Mouse (Mus musculus) limb, embryonic 14.5 days (tissue): ENCODE data around the gene Cfl1. TPM values are rescaled to one million over a fixed set of nuclear protein-coding genes. Genes with fewer than 3 reads are reported as not detected.

ENCODE experiments used
- ATAC-seq: fragments of 200-750 bp; cut with Nextera tagmentation; 2 replicates; pipeline ENCODE4 v1.8.0; 2017; ENCODE audit warnings: low read depth, moderate number of reproducible peaks, moderate TSS enrichment; ENCODE audit not compliant: low FRiP score
- DNase-seq: peaks from one replicate; pipeline ENCODE4 v3.0.0-alpha.2; 2015; ENCODE audit warnings: low spot score
- H3K27ac ChIP-seq: fragments of 300-500 bp; sonication (generic); replicated peaks from 2 replicates; pipeline ENCODE4 v1.5.1; 2014; ENCODE audit warnings: low read depth, mild to moderate bottlenecking, low read length, moderate library complexity, mixed read lengths
- H3K27me3 ChIP-seq: fragments of 300-500 bp; sonication (generic); 2 replicates; pipeline ENCODE4 v1.6.1; 2014; ENCODE audit warnings: low read length, mixed read lengths; ENCODE audit not compliant: control insufficient read depth, insufficient read depth
- H3K36me3 ChIP-seq: fragments of 300-500 bp; sonication (generic); 2 replicates; pipeline ENCODE4 v1.6.1; 2014; ENCODE audit warnings: mild to moderate bottlenecking, low read length, moderate library complexity, mixed read lengths; ENCODE audit not compliant: control insufficient read depth, insufficient read depth
- H3K4me1 ChIP-seq: fragments of 300-500 bp; sonication (generic); 2 replicates; pipeline ENCODE4 v1.6.1; 2014; ENCODE audit warnings: antibody characterized with exemption, low read length, mixed read lengths; ENCODE audit not compliant: control insufficient read depth, insufficient read depth
- H3K4me2 ChIP-seq: fragments of 300-500 bp; sonication (generic); replicated peaks from 2 replicates; pipeline ENCODE4 v1.6.1; 2014; ENCODE audit warnings: low read depth, mild to moderate bottlenecking, low read length, moderate library complexity; ENCODE audit not compliant: severe bottlenecking
- H3K4me3 ChIP-seq: fragments of 300-500 bp; sonication (generic); replicated peaks from 2 replicates; pipeline ENCODE4 v1.5.1; 2014; ENCODE audit warnings: low read length
- H3K9ac ChIP-seq: fragments of 300-500 bp; sonication (generic); 2 replicates; pipeline ENCODE4 v1.6.1; 2014; ENCODE audit warnings: mild to moderate bottlenecking, low read depth, low read length, moderate library complexity; ENCODE audit not compliant: severe bottlenecking
- H3K9me3 ChIP-seq: fragments of 300-500 bp; sonication (generic); 2 replicates; pipeline ENCODE4 v1.6.1; 2016; ENCODE audit warnings: low read length; ENCODE audit not compliant: control insufficient read depth
- POLR2A ChIP-seq: fragments of 200-500 bp; IDR thresholded peaks from 2 replicates; pipeline ENCODE4 v1.8.0; 2012; ENCODE audit warnings: inconsistent platforms, mild to moderate bottlenecking, moderate library complexity, borderline replicate concordance; ENCODE audit not compliant: insufficient read depth, insufficient read length; ENCODE audit errors: extremely low read depth
- WGBS: fragments of 180-500 bp; shearing (Covaris S2); extraction: QIAGEN DNeasy Blood & Tissue Kit; methylation state at CpG from one replicate; pipeline ENCODE4 v1.1.7; 2014; 5-methylcytosine and 5-hydroxymethylcytosine counted together
- polyA plus RNA-seq, 2 experiments: library from polyadenylated mRNA; depleted of rRNA in 1 of 2; stranded (reverse) in 1 of 2; unstranded in 1 of 2; fragments of >200 nt; fragmentation: Nextera tagmentation in 1 of 2; extraction: Ambion mirVana in 1 of 2; gene quantifications; 2 replicates each; pipeline versions ENCODE4 v1.2.1 to v1.2.3; 2012 to 2014

Gene Cfl1
- polyA plus RNA-seq, 2 experiments, result 913 to 2,572 TPM

DNA sequence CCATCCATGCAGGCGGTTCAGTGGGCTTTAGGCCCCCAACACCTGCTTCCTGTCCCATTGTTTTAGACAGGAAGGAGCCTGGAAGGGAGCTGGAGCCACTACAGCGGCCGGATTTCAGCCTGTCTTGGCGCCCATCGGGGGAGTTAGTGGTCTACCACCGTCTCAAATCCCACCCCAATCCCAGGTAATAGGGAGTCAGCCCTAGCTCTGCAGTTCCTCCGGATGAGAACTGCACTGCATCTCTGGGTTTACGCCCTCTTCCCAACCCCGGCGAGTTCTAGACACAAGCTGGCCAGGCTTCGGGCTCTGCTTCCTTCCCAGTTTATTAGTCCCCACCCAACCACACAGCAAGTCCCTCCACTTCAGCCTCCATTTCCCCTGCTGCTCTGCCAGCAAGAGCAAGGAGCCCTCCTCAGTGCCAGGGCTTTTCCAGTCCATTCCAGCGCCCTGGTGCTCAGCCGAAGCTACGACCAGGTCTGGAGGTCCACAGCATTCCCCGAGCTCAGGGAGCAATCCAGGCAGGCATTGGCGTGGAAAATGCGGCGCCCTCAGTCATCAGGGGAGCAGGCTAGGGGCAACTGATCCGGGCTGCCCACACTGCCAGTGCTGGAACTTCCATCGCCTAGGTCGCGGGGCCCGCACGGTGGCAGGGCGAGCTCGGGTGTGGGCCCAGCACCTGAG, 33.9 kb upstream of the Cfl1 start:
- ATAC-seq, result no peak
- no peak for DNase-seq

DNA sequence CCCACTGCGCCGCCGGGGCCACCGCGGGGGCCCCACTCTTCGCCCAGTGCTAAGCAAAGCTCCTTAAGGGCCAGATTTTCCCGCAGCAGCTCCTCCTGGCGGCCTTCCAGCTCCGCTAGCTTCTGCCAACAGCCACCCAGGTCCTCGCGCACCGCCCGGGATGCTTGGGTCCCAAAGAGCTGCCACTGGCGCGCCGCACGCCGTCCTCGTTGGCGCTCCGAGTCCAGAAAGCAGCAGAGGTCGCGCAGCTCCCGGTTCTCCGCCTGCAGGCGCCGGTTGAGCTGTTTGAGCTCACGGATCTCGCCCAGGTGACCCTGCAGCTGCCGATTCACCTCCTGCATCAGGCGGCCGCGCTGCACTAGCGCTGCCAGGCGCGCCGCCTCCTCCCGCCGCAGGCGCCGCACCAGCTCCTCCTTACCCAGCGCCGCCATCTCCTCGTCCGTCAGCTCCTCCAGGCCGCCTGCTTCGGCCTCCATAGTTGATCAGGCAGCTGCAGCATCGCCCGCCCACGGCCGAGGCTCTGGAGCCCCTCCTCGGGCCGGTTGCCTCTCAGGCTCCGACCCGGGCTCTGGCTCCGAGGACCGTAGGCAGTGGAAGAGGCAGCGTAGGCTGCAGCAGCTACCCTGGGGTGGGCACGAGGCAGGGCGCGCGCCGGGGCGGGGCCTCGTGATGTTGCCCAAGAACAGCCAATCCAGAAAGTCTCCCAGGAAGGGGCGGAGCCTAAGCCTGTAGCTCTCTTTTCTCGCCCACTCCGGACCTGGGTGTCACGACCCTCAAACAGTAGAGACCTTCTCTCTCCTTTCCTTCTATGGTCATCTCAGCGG, 33.1 kb upstream of the Cfl1 start:
- Histone ChIP-seq H3K36me3 (peaks cover 16% of the 10 kb centered on the region), H3K27me3 (no peaks in the 10 kb centered on the region), H3K4me2 (peak overlapping the region; percentile 98), H3K4me3 (peak overlapping the region; percentile 62), H3K27ac (peak overlapping the region; percentile 70), H3K9ac (peak overlapping the region; percentile 60), H3K4me1 (peaks cover 26% of the 10 kb centered on the region), H3K9me3 (no peaks in the 10 kb centered on the region)
- peak; percentile 93 for DNase-seq
- under 1% methylated on average over 68 of the region's 70 CpGs for WGBS
- peak; percentile 85 for TF ChIP-seq POLR2A
- ATAC-seq, result peak; percentile 90

More for the DNA sequence above, 33.9 kb upstream of the Cfl1 start:
- 1% methylated on average over 26 of the region's 26 CpGs for WGBS
- no peaks in the 10 kb centered on the region for H3K9me3 ChIP-seq
- no peaks in the 10 kb centered on the region for H3K27me3 ChIP-seq
- H3K9ac ChIP-seq, result peak overlapping the region; percentile 60
- no peak for TF ChIP-seq POLR2A
- H3K4me3 ChIP-seq, result peak overlapping the region; percentile 62
- peaks cover 10% of the 10 kb centered on the region for H3K36me3 ChIP-seq
- peak overlapping the region; percentile 98 for H3K4me2 ChIP-seq
- peak overlapping the region; percentile 70 for H3K27ac ChIP-seq
- peaks cover 23% of the 10 kb centered on the region for H3K4me1 ChIP-seq

DNA sequence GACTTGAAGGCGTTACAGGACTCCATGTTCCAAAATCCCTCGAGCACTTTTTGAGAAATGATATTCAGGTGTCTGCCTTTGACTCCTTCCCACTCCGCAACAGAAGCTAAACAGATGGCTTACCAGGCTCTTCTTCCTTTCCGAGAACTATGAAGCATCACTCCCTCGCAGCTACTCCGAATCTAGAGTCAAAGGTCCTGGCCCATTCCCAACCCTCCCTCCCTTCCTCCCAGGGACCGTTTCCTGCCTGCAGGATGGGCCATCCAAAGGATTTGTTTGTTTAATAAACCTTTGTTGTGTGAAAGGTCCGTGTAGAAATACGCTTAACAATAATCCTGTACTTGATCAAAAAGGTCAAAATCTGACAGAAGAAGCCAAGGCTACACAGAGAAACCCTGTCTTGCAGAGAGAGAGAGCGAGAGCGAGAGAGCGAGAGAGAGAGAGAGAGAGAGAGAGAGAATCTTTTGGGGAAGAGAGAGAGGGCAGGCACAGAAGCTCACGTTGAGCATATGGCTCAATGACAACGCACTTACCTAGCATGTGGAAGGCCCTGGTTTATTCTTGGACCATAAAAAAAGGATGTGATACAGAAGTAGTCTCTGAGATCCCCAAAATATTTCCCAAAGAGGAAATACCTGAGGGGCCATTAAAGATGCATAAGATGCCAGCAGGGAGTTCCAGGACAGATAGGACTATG, 32.4 kb upstream of the Cfl1 start, which contains the start of gene Ccdc85b:
Gene Ccdc85b, minus strand, starts transcription at position 149 of the 697 bp plus-strand sequence.
- ATAC-seq, result no peak
- WGBS, result 18% methylated on average over 14 of the region's 14 CpGs

DNA sequence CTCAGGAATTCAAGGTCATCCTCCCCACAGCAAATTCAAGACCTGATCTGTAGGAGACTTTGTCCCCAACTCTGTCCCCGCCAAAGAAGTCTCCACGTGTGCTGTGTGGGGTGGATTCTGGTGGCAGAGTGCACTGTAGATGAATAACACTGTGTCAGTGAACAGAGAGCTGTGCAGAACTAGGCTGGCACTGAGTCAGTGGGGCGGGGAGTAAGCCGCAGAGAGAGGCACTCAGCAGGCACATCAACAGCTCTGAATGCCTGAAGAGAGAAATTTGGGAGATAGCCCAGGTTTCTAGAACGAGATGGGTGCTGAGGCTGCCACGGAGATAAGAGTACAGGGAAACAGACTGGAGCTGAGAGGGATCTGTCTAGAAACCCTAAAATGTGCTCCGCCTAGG, 31.2 kb upstream of the Cfl1 start:
- ATAC-seq, result no peak
- peaks cover 26% of the 10 kb centered on the region for H3K4me1 ChIP-seq
- H3K27me3 ChIP-seq, result no peaks in the 10 kb centered on the region
- DNase-seq, result no peak
- no peak for TF ChIP-seq POLR2A
- no peaks in the 10 kb centered on the region for H3K9me3 ChIP-seq
- H3K4me3 ChIP-seq, result no peak overlapping the region
- no peak overlapping the region for H3K27ac ChIP-seq
- no peak overlapping the region for H3K9ac ChIP-seq
- peaks cover 28% of the 10 kb centered on the region for H3K36me3 ChIP-seq
- H3K4me2 ChIP-seq, result no peak overlapping the region
- WGBS, result 74% methylated on average over 7 of the region's 7 CpGs

More for the DNA sequence above, 32.4 kb upstream of the Cfl1 start, which contains the start of gene Ccdc85b:
- H3K9me3 ChIP-seq, result no peaks in the 10 kb centered on the region
- DNase-seq, result no peak
- TF ChIP-seq POLR2A, result no peak
- peak within 1 kb of the TSS; percentile 98 for H3K4me2 ChIP-seq
- peak within 1 kb of the TSS; percentile 70 for H3K27ac ChIP-seq
- H3K36me3 ChIP-seq, result peaks cover 23% of the 10 kb centered on the region
- H3K9ac ChIP-seq, result peak within 1 kb of the TSS; percentile 60
- peak within 1 kb of the TSS; percentile 62 for H3K4me3 ChIP-seq
- H3K4me1 ChIP-seq, result peaks cover 26% of the 10 kb centered on the region
- H3K27me3 ChIP-seq, result no peaks in the 10 kb centered on the region

DNA sequence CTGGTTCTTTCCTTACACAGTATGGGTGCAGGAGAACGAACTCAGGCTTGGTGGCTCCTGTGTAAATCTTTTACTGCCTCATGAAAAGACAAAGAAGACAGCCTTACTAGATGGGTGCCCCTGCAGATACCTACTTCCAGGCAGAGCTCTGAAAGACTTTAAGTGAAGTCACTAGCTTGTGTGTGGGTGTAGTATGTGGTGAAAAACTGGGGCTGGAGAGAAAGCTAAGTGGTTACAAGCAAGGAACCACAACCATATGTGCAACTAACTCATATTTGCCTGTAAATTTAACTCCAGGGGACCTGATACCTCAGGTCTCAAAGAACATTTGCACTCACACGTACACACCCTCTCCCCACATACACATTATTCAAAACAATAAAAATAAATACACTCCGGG, 30.4 kb upstream of the Cfl1 start:
- H3K27me3 ChIP-seq, result no peaks in the 10 kb centered on the region
- H3K4me1 ChIP-seq, result peaks cover 26% of the 10 kb centered on the region
- no peak overlapping the region for H3K27ac ChIP-seq
- H3K36me3 ChIP-seq, result peaks cover 33% of the 10 kb centered on the region
- DNase-seq (no peak), ATAC-seq (no peak)
- 18% methylated on average over 3 of the region's 3 CpGs for WGBS
- peak overlapping the region; percentile 93 for H3K4me2 ChIP-seq
- H3K9ac ChIP-seq, result peak overlapping the region; percentile 62
- no peaks in the 10 kb centered on the region for H3K9me3 ChIP-seq
- TF ChIP-seq POLR2A, result no peak
- H3K4me3 ChIP-seq, result peak overlapping the region; percentile 75
